Mouse (Mus musculus) hindbrain, embryonic 10.5 days (tissue): ENCODE measurements around the gene Gtf2ird1. TPM values are rescaled to one million over a fixed set of nuclear protein-coding genes. Genes with fewer than 3 reads are reported as not detected.
"Not testable (repeated sequence)": the region's sequence is repeated elsewhere in the genome, so short reads cannot be mapped to it uniquely, and the experiment has no call there.

ENCODE experiments used
- DNase-seq: peaks from one replicate; pipeline ENCODE4 v3.0.0-alpha.2; 2017; ENCODE audit warnings: low spot score
- H3K27ac ChIP-seq: fragments of 300-500 bp; sonication (generic); 2 replicates; pipeline ENCODE4 v1.5.1; 2016; ENCODE audit warnings: mild to moderate bottlenecking, moderate library complexity
- H3K27me3 ChIP-seq: fragments of 300-500 bp; sonication (generic); 2 replicates; pipeline ENCODE4 v1.6.1; 2016; ENCODE audit warnings: mild to moderate bottlenecking; ENCODE audit not compliant: poor library complexity, insufficient read depth, severe bottlenecking
- H3K36me3 ChIP-seq: fragments of 300-500 bp; sonication (generic); 2 replicates; pipeline ENCODE4 v1.6.1; 2016; ENCODE audit warnings: mild to moderate bottlenecking, moderate library complexity
- H3K4me1 ChIP-seq: fragments of 300-500 bp; sonication (generic); replicated peaks from 2 replicates; pipeline ENCODE4 v1.6.1; 2016; ENCODE audit warnings: mild to moderate bottlenecking
- H3K4me3 ChIP-seq: fragments of 300-500 bp; sonication (generic); 2 replicates; pipeline ENCODE4 v1.5.1; 2016; ENCODE audit warnings: mild to moderate bottlenecking, moderate library complexity
- H3K9me3 ChIP-seq: fragments of 300-500 bp; sonication (generic); 2 replicates; pipeline ENCODE4 v1.6.1; 2016; ENCODE audit warnings: mild to moderate bottlenecking, moderate library complexity
- WGBS: fragments of 180-500 bp; shearing (Covaris S2); methylation state at CpG from one replicate; pipeline ENCODE4 v1.1.7; 2016; 5-methylcytosine and 5-hydroxymethylcytosine counted together
- polyA plus RNA-seq: library from polyadenylated mRNA; unstranded; fragments of >200 nt; fragmentation: Nextera tagmentation; extraction: Ambion mirVana; gene quantifications from 2 replicates; pipeline ENCODE4 v1.2.1, GENCODE M21; 2016

The Gtf2ird1 gene
- polyA plus RNA-seq, 1 experiment from 2014 or later, result 84.8 TPM

DNA sequence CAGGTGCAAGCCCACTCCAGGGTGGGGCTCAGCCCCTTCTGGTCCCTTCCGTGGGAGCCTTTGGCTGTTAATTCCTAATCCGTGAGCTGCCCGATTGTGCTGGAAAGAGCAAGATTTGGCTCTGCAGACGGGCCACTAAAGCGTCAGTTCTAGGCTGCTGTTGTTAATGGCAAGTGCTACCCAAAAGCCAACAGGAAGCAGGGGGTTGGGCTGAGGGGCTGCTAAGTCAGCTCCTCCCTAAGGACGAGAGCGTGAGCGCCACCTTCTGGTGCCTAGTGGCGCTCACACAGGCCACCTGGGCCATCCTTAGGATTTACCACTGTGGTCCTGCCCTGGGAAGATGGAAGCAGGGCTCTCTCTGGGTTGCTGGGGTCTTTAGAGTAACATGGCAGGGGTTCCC, 33.1 kb upstream of the Gtf2ird1 start:
- peak; percentile 45 for DNase-seq
- Histone ChIP-seq H3K27ac (no peak overlapping the region; the same call in 1 of the 2 replicates), H3K36me3 (peaks cover 60% of the 10 kb centered on the region), H3K4me3 (no peak overlapping the region), H3K9me3 (no peaks in the 10 kb centered on the region), H3K27me3 (no peaks in the 10 kb centered on the region), H3K4me1 (peaks cover 14% of the 10 kb centered on the region)
- 32% methylated on average over 9 of the region's 9 CpGs for WGBS

DNA sequence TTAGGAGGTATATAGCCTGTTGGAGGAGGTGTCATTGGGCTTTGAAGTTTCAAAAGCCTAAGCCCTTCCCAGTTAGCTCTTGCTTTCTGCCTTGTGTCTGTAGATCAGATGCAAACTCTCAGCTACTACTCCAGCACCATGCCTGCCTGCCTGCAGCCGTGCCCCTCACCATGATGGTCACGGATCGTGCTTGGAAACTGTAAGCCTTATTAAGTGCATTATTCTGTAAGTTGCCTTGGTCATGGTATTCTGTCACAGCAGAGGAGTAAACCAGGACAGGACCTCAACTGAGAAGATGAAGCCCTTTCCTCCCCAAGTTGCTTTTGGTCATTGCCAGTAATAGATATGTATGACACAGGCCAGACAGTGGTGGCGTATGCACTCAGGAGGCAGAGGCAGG, 32.1 kb upstream of the Gtf2ird1 start:
- Histone ChIP-seq H3K27ac (no peak overlapping the region), H3K4me3 (no peak overlapping the region), H3K9me3 (no peaks in the 10 kb centered on the region), H3K27me3 (no peaks in the 10 kb centered on the region), H3K4me1 (peaks cover 14% of the 10 kb centered on the region), H3K36me3 (peaks cover 51% of the 10 kb centered on the region)
- WGBS, result 97% methylated on average over 4 of the region's 4 CpGs
- no peak for DNase-seq

DNA sequence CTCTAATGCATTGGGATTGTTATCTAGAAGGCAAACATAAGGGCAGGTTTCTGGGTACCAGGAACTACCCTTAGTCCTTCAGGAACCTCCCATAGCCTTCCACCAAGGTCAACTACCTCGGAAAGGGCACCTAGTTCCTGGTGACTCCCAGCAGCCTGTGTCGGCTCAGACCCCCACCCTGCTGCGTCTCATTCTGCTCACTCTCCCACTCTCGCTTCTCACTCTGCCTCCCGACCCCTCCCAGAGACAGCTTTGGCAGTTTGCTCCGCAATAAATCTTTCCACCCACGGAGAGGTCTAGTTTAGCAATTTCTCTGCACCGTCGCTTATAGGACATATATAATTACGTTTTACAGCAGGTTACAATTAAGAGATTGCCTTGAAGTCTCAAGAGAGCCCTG, 31.5 kb upstream of the Gtf2ird1 start:
- no peaks in the 10 kb centered on the region for H3K9me3 ChIP-seq
- no peaks in the 10 kb centered on the region for H3K27me3 ChIP-seq
- peaks cover 14% of the 10 kb centered on the region for H3K4me1 ChIP-seq
- H3K36me3 ChIP-seq, result peaks cover 45% of the 10 kb centered on the region
- WGBS, result 80% methylated on average over 10 of the region's 10 CpGs
- no peak overlapping the region for H3K27ac ChIP-seq
- no peak for DNase-seq
- H3K4me3 ChIP-seq, result no peak overlapping the region

DNA sequence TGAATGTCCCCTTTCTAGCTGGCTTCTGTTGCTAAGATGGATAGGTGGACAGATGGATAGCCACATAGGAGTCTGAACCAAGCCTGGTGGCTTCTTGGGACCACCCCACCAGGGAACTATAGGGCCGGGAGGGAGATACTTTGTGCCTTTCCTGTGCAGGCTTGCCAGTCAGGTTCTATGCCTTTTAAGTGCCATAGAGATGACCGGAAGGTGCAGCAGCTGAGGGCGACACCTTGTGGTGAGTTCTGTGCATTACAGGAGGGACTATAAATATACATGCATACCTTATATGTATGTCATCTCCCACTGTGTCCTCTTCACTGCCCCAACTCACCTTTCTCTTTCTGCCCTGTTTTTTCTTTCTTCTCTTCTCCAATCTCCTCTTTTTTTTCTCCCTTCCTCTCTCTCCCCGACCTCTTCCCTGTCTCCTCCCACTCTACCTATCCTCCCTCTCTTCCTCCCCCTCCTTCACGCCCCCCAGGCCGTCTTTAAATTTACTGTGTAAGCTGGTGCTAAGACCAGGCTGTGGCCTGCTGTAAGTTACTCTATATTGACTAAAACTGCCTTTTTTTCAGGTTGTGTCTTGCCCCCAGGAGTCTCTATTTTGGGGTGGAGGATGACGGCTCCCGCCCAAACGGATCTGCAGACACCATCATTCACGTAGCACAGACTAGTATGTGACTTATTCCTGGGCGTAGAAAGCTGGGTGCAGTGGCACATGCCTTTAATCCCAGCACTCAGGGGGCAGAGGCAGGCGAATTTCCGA, 29.6 kb upstream of the Gtf2ird1 start:
- Histone ChIP-seq H3K9me3 (no peaks in the 10 kb centered on the region), H3K4me1 (peaks cover 7% of the 10 kb centered on the region), H3K4me3 (no peak overlapping the region), H3K36me3 (peaks cover 27% of the 10 kb centered on the region), H3K27me3 (no peaks in the 10 kb centered on the region), H3K27ac (no peak overlapping the region)
- 63% methylated on average over 13 of the region's 13 CpGs for WGBS
- DNase-seq, result peak; percentile 86

DNA sequence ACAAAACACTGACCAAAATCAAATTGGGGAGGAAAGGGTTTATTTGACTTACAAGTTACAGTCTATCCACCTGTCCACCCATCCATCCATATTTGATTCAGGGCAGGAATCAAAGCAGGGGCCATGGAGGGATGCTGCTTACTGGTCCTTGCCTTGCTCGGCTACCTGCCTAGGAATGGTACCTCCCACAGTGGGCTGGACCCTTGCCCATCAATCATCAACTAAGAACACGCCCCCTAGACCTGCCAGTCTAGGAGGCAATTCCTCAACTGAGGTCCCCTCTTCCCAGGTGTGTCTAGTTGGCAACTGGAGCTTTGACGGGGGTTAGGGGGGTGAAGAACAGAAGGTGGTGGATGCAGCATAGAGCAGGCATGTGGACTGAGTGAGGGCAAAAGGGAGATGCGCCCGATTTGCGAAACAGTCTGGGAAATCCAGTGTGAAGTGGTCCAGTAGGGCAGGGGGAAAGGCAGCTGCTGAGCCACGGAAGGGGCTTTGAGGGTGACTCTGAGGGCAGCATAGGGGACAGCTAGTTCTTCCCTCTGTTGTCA, 28.7 kb upstream of the Gtf2ird1 start:
- H3K4me1 ChIP-seq, result peaks cover 7% of the 10 kb centered on the region
- DNase-seq, result no peak
- H3K4me3 ChIP-seq, result no peak overlapping the region
- WGBS, result 77% methylated on average over 7 of the region's 7 CpGs
- H3K27ac ChIP-seq, result no peak overlapping the region
- H3K36me3 ChIP-seq, result peaks cover 19% of the 10 kb centered on the region
- no peaks in the 10 kb centered on the region for H3K9me3 ChIP-seq
- H3K27me3 ChIP-seq, result no peaks in the 10 kb centered on the region

DNA sequence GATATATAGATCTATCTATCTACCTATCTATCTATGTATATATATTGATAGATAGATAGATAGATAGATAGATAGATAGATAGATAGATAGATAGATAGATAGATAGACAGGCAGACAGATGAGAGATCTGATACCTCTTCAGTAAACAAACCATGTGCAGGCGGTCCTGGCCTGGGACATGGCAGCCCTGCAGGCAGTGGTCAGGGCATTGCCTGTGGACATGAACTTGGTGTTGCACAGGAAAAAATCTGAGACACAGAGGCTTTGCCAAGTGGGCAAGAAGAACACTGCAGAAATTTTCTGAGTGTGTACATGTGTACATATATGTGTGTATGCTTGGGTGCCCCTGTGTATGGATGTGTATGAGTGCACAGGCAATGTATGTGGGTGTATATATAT, 26.8 kb upstream of the Gtf2ird1 start:
- H3K4me3 ChIP-seq, result no peak overlapping the region
- 71% methylated on average over 1 of the region's 1 CpGs for WGBS

DNA sequence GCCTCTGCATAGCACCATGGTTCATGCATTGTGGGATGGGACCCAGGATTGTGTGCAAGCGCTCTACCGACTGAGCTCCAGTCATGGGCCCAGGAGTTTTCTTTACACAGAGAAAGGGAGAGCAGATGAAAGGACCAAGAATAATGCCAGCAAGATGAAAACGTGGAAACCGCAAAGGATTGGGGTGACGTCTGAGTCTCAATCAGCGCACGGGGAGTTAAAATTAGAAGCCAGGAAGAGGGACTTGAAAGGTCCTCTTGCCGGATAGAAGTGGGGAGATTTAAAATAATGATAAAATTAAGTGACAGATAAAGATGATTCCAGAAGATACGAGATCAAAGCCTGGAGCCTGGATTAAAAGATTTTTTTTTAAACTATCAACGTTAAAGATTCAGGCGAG, 25.8 kb upstream of the Gtf2ird1 start:
- 73% methylated on average over 11 of the region's 11 CpGs for WGBS
- H3K4me3 ChIP-seq, result no peak overlapping the region
- no peaks in the 10 kb centered on the region for H3K9me3 ChIP-seq
- DNase-seq, result no peak
- no peaks in the 10 kb centered on the region for H3K4me1 ChIP-seq
- H3K27ac ChIP-seq, result no peak overlapping the region
- no peaks in the 10 kb centered on the region for H3K36me3 ChIP-seq
- H3K27me3 ChIP-seq, result no peaks in the 10 kb centered on the region

More for the DNA sequence above, 26.8 kb upstream of the Gtf2ird1 start:
- no peak for DNase-seq
- no peak overlapping the region for H3K27ac ChIP-seq
- no peaks in the 10 kb centered on the region for H3K36me3 ChIP-seq
- no peaks in the 10 kb centered on the region for H3K4me1 ChIP-seq
- H3K9me3 ChIP-seq, result no peaks in the 10 kb centered on the region
- H3K27me3 ChIP-seq, result no peaks in the 10 kb centered on the region

DNA sequence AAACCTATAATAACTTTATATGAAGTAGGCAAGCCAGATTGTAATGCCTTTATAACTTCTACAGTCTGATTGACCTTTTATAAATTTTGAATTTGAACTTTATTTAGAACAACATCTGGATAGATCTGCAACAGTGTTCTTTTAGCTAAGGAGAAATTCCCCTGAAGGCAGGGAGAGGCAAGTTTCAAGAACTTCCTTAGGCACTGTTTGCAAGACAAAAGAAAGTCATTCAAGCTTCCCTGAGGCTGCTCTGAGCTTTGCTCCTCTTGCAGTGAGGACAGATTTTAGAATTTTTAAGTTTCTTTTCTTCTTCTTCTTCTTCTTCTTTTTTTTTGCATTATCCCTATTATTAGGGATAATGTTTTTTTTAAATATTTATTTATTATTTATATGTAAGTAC, 22.4 kb upstream of the Gtf2ird1 start:
- H3K9me3 ChIP-seq, result peaks cover 10% of the 10 kb centered on the region; the same call in 1 of the 2 replicates
- H3K4me1 ChIP-seq, H3K36me3 ChIP-seq, H3K4me3 ChIP-seq, DNase-seq, H3K27ac ChIP-seq, H3K27me3 ChIP-seq: not testable (repeated sequence)

DNA sequence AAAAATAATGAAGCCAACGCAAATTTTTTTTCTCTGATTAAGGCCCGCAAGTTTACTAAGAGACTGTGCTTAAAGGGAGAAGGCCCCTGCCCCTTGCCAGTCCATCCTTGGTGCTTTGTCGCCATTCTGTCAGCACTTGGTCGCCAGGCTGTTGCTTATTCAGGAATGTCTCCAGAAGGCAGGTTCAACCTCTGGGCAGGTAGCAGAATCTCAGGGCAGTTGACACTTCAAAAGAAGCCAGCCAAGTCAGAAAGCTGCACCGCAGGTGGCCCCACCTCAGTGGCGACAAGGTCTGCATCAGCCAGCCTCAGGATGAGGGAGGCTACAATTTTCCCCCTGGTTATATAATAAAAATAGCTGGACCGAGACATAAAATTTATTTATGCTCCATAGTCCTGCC, 19.2 kb upstream of the Gtf2ird1 start:
- not testable (repeated sequence) for H3K4me3 ChIP-seq, H3K36me3 ChIP-seq, H3K4me1 ChIP-seq, H3K27me3 ChIP-seq, H3K27ac ChIP-seq, DNase-seq
- H3K9me3 ChIP-seq, result peaks cover 10% of the 10 kb centered on the region; the same call in 1 of the 2 replicates
- WGBS, result 91% methylated on average over 7 of the region's 7 CpGs

DNA sequence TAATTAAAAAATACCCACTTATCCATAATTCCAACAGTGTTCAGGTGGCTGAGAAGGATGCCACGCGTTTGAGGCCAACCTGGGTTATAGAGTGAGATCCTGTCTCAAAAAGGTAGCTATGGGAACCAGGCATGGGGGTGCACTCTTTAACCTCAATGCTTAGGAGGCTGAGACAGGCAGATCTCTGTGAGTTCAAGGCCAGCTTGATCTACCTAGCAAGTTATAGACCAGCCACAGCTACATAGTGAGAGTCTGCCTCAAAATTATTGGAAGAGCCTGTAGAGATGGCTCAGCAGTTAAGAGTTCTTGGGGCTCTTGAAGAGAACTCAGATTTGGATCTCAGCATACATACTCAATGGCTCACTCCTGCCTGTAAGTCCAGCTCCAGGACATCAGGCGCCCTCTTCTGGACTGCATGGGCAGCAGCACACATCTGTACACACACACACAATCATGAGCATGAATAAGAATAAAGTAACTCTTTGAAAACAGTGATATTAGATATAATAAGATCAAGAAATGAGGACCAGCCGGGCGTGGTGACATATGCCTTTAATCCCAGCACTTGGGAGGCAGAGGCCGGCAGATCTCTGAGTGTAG, 18.6 kb upstream of the Gtf2ird1 start:
- Histone ChIP-seq H3K9me3 (peaks cover 10% of the 10 kb centered on the region; the same call in 1 of the 2 replicates), H3K27ac (no peak overlapping the region), H3K4me1 (no peaks in the 10 kb centered on the region), H3K4me3 (no peak overlapping the region), H3K27me3 (no peaks in the 10 kb centered on the region), H3K36me3 (no peaks in the 10 kb centered on the region)
- WGBS, result 90% methylated on average over 6 of the region's 6 CpGs
- DNase-seq, result no peak

DNA sequence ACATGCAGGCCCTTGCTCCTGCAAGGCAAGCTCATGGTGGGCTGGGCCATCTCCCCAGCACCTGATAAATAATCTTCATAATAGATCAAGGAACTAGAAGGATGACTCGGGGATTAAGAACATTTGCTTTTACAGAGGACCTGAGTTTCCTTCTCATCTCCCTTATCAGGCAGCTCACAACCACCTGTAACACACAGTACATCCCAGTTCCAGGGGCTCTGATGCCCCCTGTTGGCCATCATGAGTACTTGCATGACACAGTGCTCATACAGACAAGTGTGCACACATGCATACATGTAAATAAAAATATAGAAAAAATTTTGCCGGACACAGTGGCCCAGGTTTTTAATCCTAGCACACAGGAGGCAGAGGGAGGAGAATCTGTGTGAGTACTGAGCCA, 17.4 kb upstream of the Gtf2ird1 start:
- DNase-seq, result no peak
- H3K4me1 ChIP-seq, result no peaks in the 10 kb centered on the region
- H3K27me3 ChIP-seq, result no peaks in the 10 kb centered on the region
- H3K4me3 ChIP-seq, result no peak overlapping the region
- WGBS, result 88% methylated on average over 2 of the region's 2 CpGs
- H3K27ac ChIP-seq, result no peak overlapping the region
- no peaks in the 10 kb centered on the region for H3K36me3 ChIP-seq
- peaks cover 10% of the 10 kb centered on the region; the same call in 1 of the 2 replicates for H3K9me3 ChIP-seq

DNA sequence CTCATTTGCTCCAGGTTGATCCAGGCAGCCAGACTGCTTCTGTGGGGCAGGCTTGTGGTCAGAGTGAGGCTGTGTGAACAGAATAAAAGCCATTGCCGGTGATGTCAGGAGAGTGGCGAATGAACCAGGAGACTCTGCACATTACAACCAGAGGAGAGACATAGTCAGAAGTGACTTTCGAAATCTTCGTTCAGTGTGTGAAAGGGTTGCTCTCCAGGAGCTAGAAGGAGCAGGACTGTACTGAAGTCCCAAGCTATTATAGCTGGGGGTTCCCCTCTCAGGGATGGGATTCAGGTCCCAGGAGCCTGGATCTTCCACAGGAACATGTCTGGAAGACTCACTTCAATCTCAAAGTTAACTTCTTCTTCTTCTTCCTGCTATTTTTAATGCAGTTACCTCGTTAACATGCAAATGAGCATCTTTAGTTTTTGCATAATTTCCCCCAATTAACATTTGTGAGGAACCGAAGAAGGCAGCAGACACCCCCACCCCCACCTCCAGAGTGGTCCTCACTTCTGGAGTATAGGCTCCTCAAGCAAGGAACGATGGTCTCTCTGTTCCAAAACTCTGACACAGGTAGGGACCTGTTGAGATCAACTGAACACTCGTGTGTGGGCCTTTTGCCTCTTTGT, 14.1 kb upstream of the Gtf2ird1 start:
- 86% methylated on average over 8 of the region's 8 CpGs for WGBS
- peaks cover 6% of the 10 kb centered on the region; the same call in 1 of the 2 replicates for H3K9me3 ChIP-seq

More for the DNA sequence above, 14.1 kb upstream of the Gtf2ird1 start:
- Histone ChIP-seq H3K27me3 (no peaks in the 10 kb centered on the region), H3K36me3 (no peaks in the 10 kb centered on the region), H3K27ac (no peak overlapping the region), H3K4me3 (no peak overlapping the region), H3K4me1 (peaks cover 21% of the 10 kb centered on the region)
- DNase-seq, result no peak
